Mouse (Mus musculus) layer of hippocampus, postnatal 10 days (tissue): Measurements from ENCODE around the gene Wasl. TPM values are rescaled to one million over a fixed set of nuclear protein-coding genes. Genes with fewer than 3 reads are reported as not detected.
A peak's percentile ranks its signal among the peaks of the same experiment; 100 is the strongest.

ENCODE experiments used
- DNase-seq, 2 experiments: peaks; one replicate each; pipeline ENCODE4 v3.0.0; 2021; ENCODE audit warnings: low spot score in 2 of 2
- total RNA-seq, 2 experiments: library from RNA; stranded (reverse); gene quantifications; 2 replicates each; pipeline ENCODE4 v1.2.3; 2021

The Wasl gene
- total RNA-seq, 2 experiments from 2014 or later, result 69.3 to 81.8 TPM

- DNase-seq, result no peak
Measured at GRCm38 (mm10) chr6:24564886-24565285, 99.9 kb downstream of the Wasl start.

DNA sequence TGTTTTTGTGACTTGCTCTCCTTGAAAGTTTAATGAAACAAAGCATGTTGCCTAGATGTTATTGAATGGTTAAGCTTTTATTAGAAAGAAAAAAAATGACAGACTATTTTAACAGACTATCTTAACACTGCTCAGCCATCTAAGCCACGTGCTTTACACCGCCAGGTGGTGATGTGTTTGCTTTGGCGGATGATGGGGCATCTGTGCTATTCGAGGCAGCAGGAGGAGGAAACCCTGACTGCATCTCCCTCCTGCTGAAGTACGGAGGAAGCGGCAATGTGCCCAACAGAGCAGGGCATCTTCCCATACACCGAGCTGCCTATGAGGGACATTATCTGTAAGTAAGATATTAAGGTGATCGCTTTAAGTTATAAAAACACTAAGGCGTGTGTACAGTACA, 100.7 kb downstream of the Wasl start:
- peak; percentile 47 to 48 for DNase-seq

Other genes with a start within 250 kb of the Wasl start
- gene Iqub, start 149.9 kb downstream of the Wasl start, total RNA-seq, result 1 to 10 TPM; 1.1 to 1.3 TPM
- 100 to 1,000 TPM; 311 to 320 TPM for gene Ndufa5, start 137.0 kb downstream of the Wasl start, total RNA-seq
- not detected for gene Asb15, start 136.9 kb downstream of the Wasl start, total RNA-seq
- not detected for gene Lmod2, start 67.2 kb downstream of the Wasl start, total RNA-seq
- gene Hyal6, start 68.2 kb upstream of the Wasl start, total RNA-seq, result not detected
- not detected for gene Hyal4, start 83.3 kb upstream of the Wasl start, total RNA-seq
- not detected for gene Spam1, start 126.2 kb upstream of the Wasl start, total RNA-seq
- gene Hyal5, start 193.0 kb upstream of the Wasl start, total RNA-seq, result not detected